Mouse (Mus musculus) leukemia stem cell, adult 10-12 weeks (primary cell): ENCODE data around the gene Rangap1. TPM values are rescaled to one million over a fixed set of nuclear protein-coding genes. Genes with fewer than 3 reads are reported as not detected.

Experiments used
- polyA plus RNA-seq: library from polyadenylated mRNA; stranded (reverse); fragments of >175 nt; gene quantifications from 2 replicates; pipeline ENCODE4 v1.2.3, GENCODE M21; 2012; ENCODE audit warnings: low replicate concordance

Gene Rangap1
- polyA plus RNA-seq = 503 and 523 TPM in 2 replicates

GRCm38 (mm10) chr15:81744992-81745600 lies at the start of gene Rangap1, which contains the start of gene Zc3h7b:
Rangap1 (minus strand) TSS chr15:81745530.
Zc3h7b (plus strand) TSS chr15:81745057.

GRCm38 (mm10) chr15:81697175-81697574 lies 48.2 kb downstream of the Rangap1 start, which contains the start of gene Chadl:
Chadl (minus strand) TSS chr15:81697287.

GRCm38 (mm10) chr15:81663697-81664561 lies 81.4 kb downstream of the Rangap1 start, which contains the start of gene L3mbtl2:
L3mbtl2 (plus strand) TSS chr15:81663889.

Other genes with a start within 250 kb of the Rangap1 start
- 33.1 and 40.7 TPM in 2 replicates for gene Ep300, start 160.2 kb downstream of the Rangap1 start, polyA plus RNA-seq
- gene L3mbtl2, start 81.6 kb downstream of the Rangap1 start, polyA plus RNA-seq = 5.4 and 18.7 TPM in 2 replicates
- 0.09 and 0.52 TPM in 2 replicates for gene Chadl, start 48.2 kb downstream of the Rangap1 start, polyA plus RNA-seq
- gene Zc3h7b, start 473 bp downstream of the Rangap1 start, polyA plus RNA-seq = 57.6 and 58.2 TPM in 2 replicates
- 11.4 and 65.8 TPM in 2 replicates for gene Tef, start 56.9 kb upstream of the Rangap1 start, polyA plus RNA-seq
- gene Tob2, start 113.3 kb upstream of the Rangap1 start, polyA plus RNA-seq = 81.3 and 104 TPM in 2 replicates
- 4.9 and 15.2 TPM in 2 replicates for gene Phf5a, start 126.4 kb upstream of the Rangap1 start, polyA plus RNA-seq
- 159 and 185 TPM in 2 replicates for gene Aco2, start 126.8 kb upstream of the Rangap1 start, polyA plus RNA-seq
- gene Polr3h, start 180.7 kb upstream of the Rangap1 start, polyA plus RNA-seq = 79.7 and 137 TPM in 2 replicates
- 0.75 and 1.6 TPM in 2 replicates for gene Csdc2, start 191.2 kb upstream of the Rangap1 start, polyA plus RNA-seq
- 126 and 148 TPM in 2 replicates for gene Pmm1, start 215.4 kb upstream of the Rangap1 start, polyA plus RNA-seq
- gene 1700029P11Rik, start 235.0 kb upstream of the Rangap1 start, polyA plus RNA-seq = not detected in 2 replicates
- 4.7 and 11.7 TPM in 2 replicates for gene Xrcc6, start 242.3 kb upstream of the Rangap1 start, polyA plus RNA-seq